In genomic region chr5:44798493-44798892, GRCm38 (mm10) we compare ENCODE assay signal across 8 mouse cellular contexts. TPM values are rescaled to one million over a fixed set of nuclear protein-coding genes. Genes with fewer than 3 reads are reported as not detected.
DNase-seq lines count a peak whose midpoint lies in the region; ATAC-seq lines count a peak whose summit lies in the region.

No protein-coding gene starts in this region.

- no peaks in the 10 kb centered on the region for H3K27me3 ChIP-seq in kidney, embryonic 15.5 days
- no peaks in the 10 kb centered on the region for H3K27me3 ChIP-seq in forebrain, embryonic 10.5 days (ENCODE audit: poor library complexity, severe bottlenecking)
- H3K27me3 ChIP-seq in intestine, embryonic 14.5 days (replicated peaks; ENCODE audit: control insufficient read depth, insufficient read depth, low read length) = no peaks in the 10 kb centered on the region
- H3K27me3 ChIP-seq in neural tube, embryonic 11.5 days (ENCODE audit: control insufficient read depth, insufficient read depth, low read length) = no peaks in the 10 kb centered on the region

- peak overlapping the region; percentile 53 for H3K4me3 ChIP-seq in kidney, embryonic 15.5 days (replicated peaks)
- peak overlapping the region; percentile 53 for H3K4me3 ChIP-seq in forebrain, embryonic 10.5 days
- peak overlapping the region; percentile 66 for H3K4me3 ChIP-seq in intestine, embryonic 14.5 days (ENCODE audit: low read depth, low read length)
- H3K4me3 ChIP-seq in neural tube, embryonic 11.5 days (ENCODE audit: low read depth, low read length) = peak overlapping the region; percentile 32

- peak overlapping the region; percentile 63 for H3K4me2 ChIP-seq in kidney, embryonic 15.5 days
- H3K4me2 ChIP-seq in intestine, embryonic 14.5 days (ENCODE audit: low read length) = peak overlapping the region; percentile 53
- H3K4me2 ChIP-seq in neural tube, embryonic 11.5 days (ENCODE audit: low read depth) = peak overlapping the region; percentile 50

- DNase-seq in kidney, postnatal 36 days = no peak
- no peak for DNase-seq in forebrain, embryonic 10.5 days (ENCODE audit: extremely low spot score, low spot score)
- peak; percentile 66 for DNase-seq in intestine, embryonic 14.5 days (ENCODE audit: low spot score)
- no peak for DNase-seq in neural tube, embryonic 11.5 days (ENCODE audit: low spot score)
- no peak for DNase-seq in thymus, postnatal 10 days (ENCODE audit: low spot score in 2 of 2)
- no peak for DNase-seq in left cerebral cortex, adult 11 months (ENCODE audit: low spot score)
- no peak for DNase-seq in ovary, postnatal 10 days (ENCODE audit: low spot score)

- peak overlapping the region; percentile 80 for H3K27ac ChIP-seq in kidney, embryonic 15.5 days
- H3K27ac ChIP-seq in forebrain, embryonic 10.5 days = peak overlapping the region; percentile 58; the same call in 1 of the 2 replicates
- peak overlapping the region; percentile 77 for H3K27ac ChIP-seq in intestine, embryonic 14.5 days (ENCODE audit: low read depth)
- no peak overlapping the region for H3K27ac ChIP-seq in neural tube, embryonic 11.5 days (ENCODE audit: low read depth, low read length)

- no peak for ATAC-seq in kidney, embryonic 15.5 days (replicated peaks; ENCODE audit: low FRiP score)
- no peak for ATAC-seq in intestine, embryonic 14.5 days (replicated peaks; ENCODE audit: low FRiP score, low TSS enrichment, low read depth)
- ATAC-seq in neural tube, embryonic 11.5 days (ENCODE audit: insufficient read depth, low FRiP score, low TSS enrichment) = no peak

- no peaks in the 10 kb centered on the region for H3K36me3 ChIP-seq in kidney, embryonic 15.5 days
- H3K36me3 ChIP-seq in forebrain, embryonic 10.5 days (replicated peaks) = no peaks in the 10 kb centered on the region
- H3K36me3 ChIP-seq in intestine, embryonic 14.5 days (ENCODE audit: control insufficient read depth, insufficient read depth, low read length) = no peaks in the 10 kb centered on the region
- no peaks in the 10 kb centered on the region for H3K36me3 ChIP-seq in neural tube, embryonic 11.5 days (ENCODE audit: control insufficient read depth, insufficient read depth, low read length)

- peak overlapping the region; percentile 61 for H3K9ac ChIP-seq in kidney, embryonic 15.5 days
- peak overlapping the region; percentile 70 for H3K9ac ChIP-seq in intestine, embryonic 14.5 days (ENCODE audit: low read length)
- no peak overlapping the region for H3K9ac ChIP-seq in neural tube, embryonic 11.5 days (ENCODE audit: low read length)

- WGBS in kidney, embryonic 15.5 days = 4% methylated on average over 3 of the region's 3 CpGs
- 3% methylated on average over 3 of the region's 3 CpGs for WGBS in forebrain, embryonic 10.5 days
- 4% methylated on average over 3 of the region's 3 CpGs for WGBS in intestine, embryonic 14.5 days
- WGBS in neural tube, embryonic 11.5 days = under 1% methylated on average over 3 of the region's 3 CpGs

- no peaks in the 10 kb centered on the region for H3K9me3 ChIP-seq in kidney, embryonic 15.5 days (replicated peaks)
- H3K9me3 ChIP-seq in forebrain, embryonic 10.5 days = no peaks in the 10 kb centered on the region
- H3K9me3 ChIP-seq in intestine, embryonic 14.5 days (ENCODE audit: control insufficient read depth, low read length) = no peaks in the 10 kb centered on the region
- no peaks in the 10 kb centered on the region for H3K9me3 ChIP-seq in neural tube, embryonic 11.5 days (ENCODE audit: control insufficient read depth, low read length)

- peaks cover 26% of the 10 kb centered on the region for H3K4me1 ChIP-seq in kidney, embryonic 15.5 days
- peaks cover 44% of the 10 kb centered on the region for H3K4me1 ChIP-seq in forebrain, embryonic 10.5 days
- peaks cover 16% of the 10 kb centered on the region for H3K4me1 ChIP-seq in intestine, embryonic 14.5 days (replicated peaks; ENCODE audit: control insufficient read depth, insufficient read depth, low read length)
- peaks cover 5% of the 10 kb centered on the region; the same call in 1 of the 2 replicates for H3K4me1 ChIP-seq in neural tube, embryonic 11.5 days (ENCODE audit: control insufficient read depth, insufficient read depth, low read length)

RNA-seq across cellular contexts. Expression of gene Ldb2, which starts 1.0 kb away (rescaled TPM):
- 80.4 and 89.7 TPM in 2 replicates for polyA plus RNA-seq in kidney, embryonic 15.5 days (2015; fragmentation: Nextera tagmentation; extraction: Ambion mirVana)
- polyA plus RNA-seq in forebrain, embryonic 10.5 days (2016; fragmentation: Nextera tagmentation; extraction: Ambion mirVana) = 10.5 and 13.1 TPM in 2 replicates
- 61.9 and 67.8 TPM in 2 replicates for polyA plus RNA-seq in intestine, embryonic 14.5 days (2014; fragmentation: Nextera tagmentation; extraction: Ambion mirVana)
- polyA plus RNA-seq in neural tube, embryonic 11.5 days (2014; fragmentation: Nextera tagmentation; extraction: Ambion mirVana) = 24.9 and 26.5 TPM in 2 replicates
